Mouse (Mus musculus) lung, embryonic 14.5 days (tissue): Measurements from ENCODE around the gene Usp33. TPM values are rescaled to one million over a fixed set of nuclear protein-coding genes. Genes with fewer than 3 reads are reported as not detected.
"Not testable (repeated sequence)": the region's sequence is repeated elsewhere in the genome, so short reads cannot be mapped to it uniquely, and the experiment has no call there.

Experiments used
- ATAC-seq: fragments of 200-750 bp; cut with Nextera tagmentation; 2 replicates; pipeline ENCODE4 v1.8.0; 2017; ENCODE audit warnings: mild to moderate bottlenecking, moderate TSS enrichment, moderate library complexity; ENCODE audit not compliant: insufficient read depth
- DNase-seq: peaks from one replicate; pipeline ENCODE4 v3.0.0-alpha.2; 2015
- H3K27ac ChIP-seq: fragments of 300-500 bp; sonication (generic); 2 replicates; pipeline ENCODE4 v1.5.1; 2014; ENCODE audit warnings: low read depth, mild to moderate bottlenecking, moderate library complexity
- H3K27me3 ChIP-seq: fragments of 300-500 bp; sonication (generic); 2 replicates; pipeline ENCODE4 v1.6.1; 2014; ENCODE audit warnings: low read length, control low read depth; ENCODE audit not compliant: insufficient read depth
- H3K36me3 ChIP-seq: fragments of 300-500 bp; sonication (generic); 2 replicates; pipeline ENCODE4 v1.6.1; 2014; ENCODE audit warnings: control low read depth; ENCODE audit not compliant: insufficient read depth
- H3K4me1 ChIP-seq: fragments of 300-500 bp; sonication (generic); 2 replicates; pipeline ENCODE4 v1.6.1; 2014; ENCODE audit warnings: antibody characterized with exemption, control low read depth; ENCODE audit not compliant: insufficient read depth
- H3K4me2 ChIP-seq: fragments of 300-500 bp; sonication (generic); 2 replicates; pipeline ENCODE4 v1.6.1; 2014; ENCODE audit warnings: mild to moderate bottlenecking
- H3K4me3 ChIP-seq: fragments of 300-500 bp; sonication (generic); 2 replicates; pipeline ENCODE4 v1.5.1; 2014; ENCODE audit warnings: low read depth, low read length
- H3K9ac ChIP-seq: fragments of 300-500 bp; sonication (generic); 2 replicates; pipeline ENCODE4 v1.6.1; 2014
- H3K9me3 ChIP-seq: fragments of 300-500 bp; sonication (generic); 2 replicates; pipeline ENCODE4 v1.6.1; 2016; ENCODE audit warnings: low read depth, low read length, control low read depth
- CTCF ChIP-seq: IDR thresholded peaks from 2 replicates; pipeline ENCODE4 v1.5.1; 2016; ENCODE audit warnings: antibody characterized with exemption, low read depth
- WGBS: fragments of 180-500 bp; shearing (Covaris S2); extraction: QIAGEN DNeasy Blood & Tissue Kit; methylation state at CpG from one replicate; pipeline ENCODE4 v1.1.7; 2014; 5-methylcytosine and 5-hydroxymethylcytosine counted together
- polyA plus RNA-seq: library from polyadenylated mRNA; unstranded; fragments of >200 nt; fragmentation: Nextera tagmentation; extraction: Ambion mirVana; gene quantifications from 2 replicates; pipeline ENCODE4 v1.2.1, GENCODE M21; 2014

Usp33 gene
- polyA plus RNA-seq, 1 experiment from 2014 or later = 57.4 TPM

DNA sequence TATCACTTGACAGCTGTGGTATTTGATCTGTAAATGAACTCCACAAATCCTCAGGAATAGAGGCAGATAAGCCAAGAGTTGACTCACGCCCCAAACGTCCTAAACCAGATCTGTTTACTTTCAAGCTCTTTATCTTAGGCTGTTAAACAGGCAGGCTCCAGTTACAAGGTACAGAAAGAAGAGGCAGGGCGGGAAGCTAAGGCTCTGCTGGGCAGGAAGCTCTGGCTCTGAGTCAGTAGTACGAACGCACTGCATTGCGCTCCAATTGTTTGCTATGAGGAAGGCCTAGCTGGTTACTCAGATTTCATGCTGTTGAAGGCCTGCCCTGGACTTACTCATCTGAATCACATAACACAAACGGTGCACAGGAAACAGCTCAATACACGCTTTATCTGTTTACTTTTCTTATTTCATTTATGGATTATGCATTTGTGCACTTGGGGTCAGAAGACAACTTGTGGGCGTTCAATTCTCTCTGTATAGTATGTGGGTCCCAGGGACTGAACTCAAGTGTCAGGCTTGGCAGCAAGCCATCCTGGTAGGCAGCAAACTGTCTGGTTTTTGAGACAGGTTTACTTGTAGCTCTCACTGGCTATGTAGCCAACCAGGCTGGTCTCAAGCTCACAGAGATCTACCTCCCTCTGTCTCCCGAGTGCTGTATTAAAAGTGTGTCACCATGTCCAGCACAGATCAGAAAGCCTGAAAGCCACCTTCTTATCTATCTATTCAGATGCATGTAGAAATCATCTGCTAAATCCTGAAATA lies 37.6 kb upstream of the Usp33 start:
- Histone ChIP-seq H3K4me3 (no peak overlapping the region), H3K27me3 (no peaks in the 10 kb centered on the region), H3K9ac (peak overlapping the region; percentile 30), H3K4me2 (no peak overlapping the region), H3K9me3 (no peaks in the 10 kb centered on the region), H3K36me3 (0 out of 2 replicates have a peak, but pooled peaks cover 5% of the 10 kb centered on the region), H3K27ac (peak overlapping the region; percentile 84), H3K4me1 (peaks cover 16% of the 10 kb centered on the region)
- ATAC-seq (peak; percentile 71), DNase-seq (peak; percentile 80)
- 6% methylated on average over 10 of the region's 10 CpGs for WGBS
- no peak for TF ChIP-seq CTCF

DNA sequence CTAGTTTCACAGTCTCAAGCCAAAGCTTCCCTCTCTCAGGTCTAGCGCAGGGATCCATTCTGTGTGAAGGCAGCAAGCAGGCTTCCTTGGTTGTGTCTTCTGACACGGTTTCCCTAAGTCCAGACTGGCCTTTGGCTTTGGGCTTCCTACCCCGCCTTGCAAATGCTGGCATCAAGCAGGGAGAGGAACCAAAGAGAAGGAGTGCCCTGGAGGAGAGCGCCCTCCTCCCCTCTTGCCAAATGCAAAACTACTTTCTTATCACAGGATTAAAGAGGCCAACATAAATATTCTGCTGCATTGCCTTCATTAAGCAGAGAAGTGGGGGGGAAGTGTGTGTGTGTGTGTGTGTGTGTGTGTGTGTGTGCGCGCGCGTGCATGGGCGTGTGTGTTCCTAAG lies 37.0 kb upstream of the Usp33 start:
- H3K4me3 ChIP-seq = no peak overlapping the region
- 73% methylated on average over 9 of the region's 9 CpGs for WGBS
- H3K27me3 ChIP-seq = no peaks in the 10 kb centered on the region
- H3K9ac ChIP-seq = peak overlapping the region; percentile 30
- H3K36me3 ChIP-seq = 0 out of 2 replicates have a peak, but pooled peaks cover 5% of the 10 kb centered on the region
- no peaks in the 10 kb centered on the region for H3K9me3 ChIP-seq
- peak; percentile 27 for DNase-seq
- peak; percentile 39 for ATAC-seq
- no peak overlapping the region for H3K4me2 ChIP-seq
- H3K4me1 ChIP-seq = peaks cover 13% of the 10 kb centered on the region
- H3K27ac ChIP-seq = peak overlapping the region; percentile 84
- no peak for TF ChIP-seq CTCF

DNA sequence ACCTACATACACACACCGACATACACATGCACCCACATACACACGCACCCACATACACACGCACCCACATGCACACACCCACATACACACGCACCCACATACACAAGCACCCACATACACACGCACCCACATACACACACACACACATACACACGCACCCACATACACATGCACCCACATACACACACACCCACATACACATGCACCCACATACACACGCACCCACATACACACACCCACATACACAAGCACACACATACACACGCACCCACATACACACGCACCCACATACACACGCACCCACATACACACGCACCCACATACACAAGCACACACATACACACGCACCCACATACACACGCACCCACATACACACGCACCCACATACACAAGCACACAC lies 31.6 kb upstream of the Usp33 start:
- not testable (repeated sequence) for H3K27me3 ChIP-seq, ATAC-seq, H3K9ac ChIP-seq, H3K36me3 ChIP-seq, H3K4me2 ChIP-seq, H3K4me3 ChIP-seq, H3K9me3 ChIP-seq, H3K4me1 ChIP-seq, H3K27ac ChIP-seq, DNase-seq
- 77% methylated on average over 14 of the region's 14 CpGs for WGBS

DNA sequence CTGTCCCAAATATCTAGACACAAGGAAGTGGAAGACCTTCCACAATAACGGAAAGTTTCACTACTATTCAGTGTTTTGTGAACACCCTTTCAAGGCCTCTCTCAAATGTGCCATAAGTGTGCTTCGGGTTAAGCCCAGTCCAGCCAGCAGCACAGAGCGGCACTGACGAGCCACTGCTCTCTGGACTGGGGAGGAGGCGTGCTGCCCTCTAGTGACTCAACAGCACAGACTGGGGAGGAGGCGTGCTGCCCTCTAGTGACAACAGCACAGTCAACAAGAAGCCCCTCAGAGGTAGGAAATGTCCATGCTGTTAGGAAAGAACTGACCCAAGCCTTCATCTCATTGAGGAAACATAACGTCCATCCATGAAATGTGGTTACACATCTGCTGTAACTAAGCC lies 30.7 kb upstream of the Usp33 start:
- Histone ChIP-seq H3K4me3 (no peak overlapping the region), H3K36me3 (0 out of 2 replicates have a peak, but pooled peaks cover 6% of the 10 kb centered on the region), H3K9me3 (no peaks in the 10 kb centered on the region), H3K27ac (no peak overlapping the region), H3K4me2 (no peak overlapping the region), H3K4me1 (no peaks in the 10 kb centered on the region), H3K9ac (no peak overlapping the region), H3K27me3 (no peaks in the 10 kb centered on the region)
- ATAC-seq = peak; percentile 97
- peak; percentile 100 for TF ChIP-seq CTCF
- peak; percentile 95 for DNase-seq
- 5% methylated on average over 7 of the region's 7 CpGs for WGBS

DNA sequence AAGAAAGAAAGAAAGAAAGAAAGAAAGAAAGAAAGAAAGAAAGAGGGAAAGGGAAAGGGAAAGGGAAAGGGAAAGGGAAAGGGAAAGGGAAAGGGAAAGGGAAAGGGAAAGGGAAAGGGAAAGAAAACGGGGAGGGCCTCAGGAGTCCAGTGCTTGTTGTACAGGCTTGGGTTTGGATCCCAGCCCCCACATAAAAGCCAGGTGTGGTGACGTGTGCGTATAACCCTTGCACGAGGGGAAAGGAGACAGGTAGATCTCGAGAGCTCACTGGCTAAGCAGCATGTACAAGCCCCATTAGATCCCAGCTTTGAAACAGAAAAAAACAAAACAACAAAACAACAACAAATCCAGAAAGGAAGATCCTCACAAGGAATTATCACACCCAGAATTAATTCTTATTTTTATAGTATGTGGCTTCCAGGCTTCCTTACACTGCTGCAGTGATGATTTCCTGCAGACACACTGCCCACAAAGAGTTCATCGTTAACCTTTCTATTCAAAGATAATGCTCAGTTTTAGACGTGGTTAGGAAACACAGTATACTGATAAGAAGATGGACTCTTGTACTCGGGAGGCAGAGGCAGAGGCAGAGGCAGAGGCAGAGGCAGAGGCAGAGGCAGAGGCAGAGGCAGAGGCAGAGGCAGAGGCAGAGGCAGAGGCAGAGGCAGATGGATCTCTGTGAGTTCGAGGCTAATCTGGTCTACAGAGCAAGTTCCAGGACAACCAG lies 29.7 kb upstream of the Usp33 start:
- H3K9ac ChIP-seq, H3K4me2 ChIP-seq, H3K4me1 ChIP-seq, H3K9me3 ChIP-seq, H3K27ac ChIP-seq, H3K4me3 ChIP-seq, DNase-seq, H3K27me3 ChIP-seq, ATAC-seq: not testable (repeated sequence)
- 0 out of 2 replicates have a peak, but pooled peaks cover 14% of the 10 kb centered on the region for H3K36me3 ChIP-seq
- 74% methylated on average over 9 of the region's 9 CpGs for WGBS

DNA sequence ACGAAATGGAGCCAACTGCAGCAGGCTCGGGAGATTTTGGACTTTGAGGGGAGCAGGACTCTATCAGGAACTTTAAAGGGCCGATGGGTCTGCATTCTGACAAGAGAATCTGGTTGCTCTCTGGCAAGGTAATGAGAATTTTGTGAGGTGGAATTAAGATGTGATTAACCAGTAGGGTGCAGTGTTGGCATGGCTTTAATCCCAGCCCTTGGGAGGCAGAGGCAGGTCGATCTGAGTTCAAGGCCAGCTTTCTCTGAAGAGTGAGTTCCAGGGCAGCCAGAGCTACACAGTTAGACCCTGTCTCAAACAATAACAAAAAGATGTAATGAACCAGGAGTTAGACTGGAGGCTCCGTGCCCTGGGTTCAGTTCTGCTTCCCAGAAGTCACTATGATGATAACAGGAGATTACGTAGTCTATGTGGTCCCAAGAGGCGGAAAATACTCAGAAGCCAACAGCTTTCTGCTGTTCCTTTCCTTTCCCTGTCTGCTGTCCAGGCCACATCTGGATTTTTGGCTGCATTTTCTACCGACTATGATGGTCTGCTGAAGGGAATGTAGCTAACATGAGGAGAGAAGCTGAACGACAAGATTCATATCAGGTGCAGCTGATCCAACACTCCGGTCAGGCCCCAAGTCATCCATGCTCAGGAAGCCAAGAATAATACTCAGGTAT lies 25.2 kb upstream of the Usp33 start:
- H3K27ac ChIP-seq = no peak overlapping the region
- ATAC-seq = no peak

More for the DNA sequence above, 25.2 kb upstream of the Usp33 start:
- no peaks in the 10 kb centered on the region for H3K9me3 ChIP-seq
- 0 out of 2 replicates have a peak, but pooled peaks cover 8% of the 10 kb centered on the region for H3K36me3 ChIP-seq
- WGBS = 88% methylated on average over 10 of the region's 10 CpGs
- H3K4me3 ChIP-seq = no peak overlapping the region
- H3K9ac ChIP-seq = no peak overlapping the region
- TF ChIP-seq CTCF = no peak
- no peaks in the 10 kb centered on the region for H3K27me3 ChIP-seq
- no peak overlapping the region for H3K4me2 ChIP-seq
- no peak for DNase-seq
- no peaks in the 10 kb centered on the region for H3K4me1 ChIP-seq
